Mouse (Mus musculus): ENCODE measurements around the gene Itgbl1. TPM values are rescaled to one million over a fixed set of nuclear protein-coding genes. Genes with fewer than 3 reads are reported as not detected.

Itgbl1 gene
- total RNA-seq, 2 experiments from 2014 or later = 14.6 to 18.1 TPM

DNA sequence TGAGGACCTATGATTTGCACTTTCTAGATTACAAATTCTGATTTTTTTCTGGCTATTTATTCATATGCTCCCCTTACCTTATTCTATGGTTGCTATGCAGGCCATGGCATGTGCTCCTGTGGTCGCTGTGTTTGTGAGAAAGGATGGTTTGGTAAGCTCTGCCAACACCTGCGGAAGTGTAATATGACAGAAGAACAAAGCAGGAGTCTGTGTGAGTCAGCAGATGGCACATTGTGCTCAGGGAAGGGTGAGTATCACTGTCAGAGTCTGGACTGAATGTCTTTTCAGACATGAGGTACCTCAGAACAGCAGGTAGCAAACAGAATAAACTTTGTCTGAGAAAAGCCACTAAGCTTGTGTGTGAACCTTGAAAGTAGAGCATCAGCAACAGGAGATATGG lies 306.8 kb downstream of the Itgbl1 start:
- no peak for DNase-seq (ENCODE audit: low spot score in 2 of 2)

- no peak for DNase-seq (ENCODE audit: low spot score in 2 of 2)
These were observed 308.2 kb downstream of the Itgbl1 start for GRCm38 (mm10) chr14:123967996-123968395.

DNA sequence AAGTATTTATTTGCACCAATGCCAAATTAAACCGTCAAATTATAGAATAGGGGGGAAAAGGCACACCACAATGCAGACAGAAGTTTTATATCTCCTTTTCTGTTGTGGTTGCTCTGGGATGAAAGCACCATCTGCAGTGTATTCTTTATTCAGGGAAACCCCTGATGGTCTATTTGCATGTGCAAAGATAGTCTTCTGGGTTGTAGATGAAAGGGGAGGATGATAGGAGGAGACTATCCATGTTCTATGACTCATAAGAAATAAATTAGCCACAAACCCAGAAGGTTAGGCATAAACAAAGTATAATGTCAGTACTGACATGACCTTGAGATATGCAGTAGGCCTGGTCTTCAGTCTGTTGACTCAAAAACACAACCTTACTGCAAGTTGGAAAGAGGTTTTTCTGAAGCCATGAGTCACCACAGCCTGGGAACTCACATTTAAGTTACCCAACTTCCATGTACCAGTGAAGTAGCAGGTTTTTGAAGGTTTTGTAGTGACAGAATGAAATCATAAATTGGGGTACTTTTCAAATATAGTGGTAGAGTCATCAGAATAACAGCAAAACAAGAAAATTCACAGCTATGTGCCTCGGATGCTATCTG lies 330.9 kb downstream of the Itgbl1 start:
- DNase-seq (ENCODE audit: low spot score in 2 of 2) = no peak

Other genes starting within 250 kb of the Itgbl1 start
- gene Nalcn, start 32.8 kb upstream of the Itgbl1 start, total RNA-seq (2021) = 10 to 100 TPM; 58.0 to 60.8 TPM